Mouse (Mus musculus): Measurements from ENCODE around the gene D17Wsu92e.

DNA sequence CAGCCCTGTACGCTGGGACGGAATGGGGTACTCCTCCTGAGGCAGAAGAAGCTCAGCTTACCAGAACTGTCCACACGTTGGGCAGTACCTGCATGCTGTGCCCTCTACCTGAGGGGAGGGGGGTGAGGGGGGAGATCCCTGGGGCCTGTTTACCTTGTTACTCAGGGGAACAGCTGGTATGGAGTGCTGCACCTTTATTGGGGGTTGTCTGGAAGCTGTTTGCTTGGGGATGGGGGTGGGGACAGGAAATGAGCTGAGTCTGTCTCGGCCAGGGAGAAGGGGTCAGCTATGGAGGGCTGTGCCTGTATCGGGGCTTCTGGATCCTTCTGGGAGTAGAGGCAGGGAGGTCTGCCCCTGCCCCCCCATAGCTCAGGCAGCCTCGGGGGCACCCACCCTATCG, 93.9 kb downstream of the D17Wsu92e start:
- no peak for TF ChIP-seq CTCF (IDR thresholded peaks at IDR 0.05; ENCODE audit: borderline replicate concordance, insufficient read depth, low read length)
- no peak for TF ChIP-seq POLR2A (IDR thresholded peaks at IDR 0.05; ENCODE audit: low read depth, low read length)
